Mouse (Mus musculus): ENCODE measurements around the gene Rbfox1.

The Rbfox1 gene

GRCm38 (mm10) chr16:5992045-5993011 lies 107.2 kb downstream of the Rbfox1 start:
- in situ Hi-C loops (cut with MboI; ENCODE audit: low sequenced_read_pairs): no loop called here

DNA sequence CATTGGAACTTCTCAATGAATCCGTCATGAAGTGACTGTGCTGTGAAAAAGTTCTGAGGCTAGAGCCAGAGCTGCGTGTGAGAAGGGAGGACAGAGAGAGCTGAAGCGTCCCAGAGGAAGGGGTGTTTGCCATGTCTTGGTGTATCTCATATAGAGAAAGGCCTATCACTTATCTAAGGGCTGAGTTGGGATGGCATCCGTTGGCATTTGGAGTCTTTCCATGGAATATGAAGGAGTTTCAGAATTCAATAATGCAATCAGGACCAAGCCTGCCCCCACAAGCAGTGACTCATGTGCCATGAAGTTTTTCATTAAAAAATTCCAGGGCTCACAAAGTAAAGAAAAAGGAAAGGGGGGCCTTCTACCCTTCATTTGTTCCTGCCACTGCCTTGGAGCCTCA lies 112.0 kb downstream of the Rbfox1 start:
- in situ Hi-C loops (cut with MboI; ENCODE audit: low sequenced_read_pairs): no loop called here

DNA sequence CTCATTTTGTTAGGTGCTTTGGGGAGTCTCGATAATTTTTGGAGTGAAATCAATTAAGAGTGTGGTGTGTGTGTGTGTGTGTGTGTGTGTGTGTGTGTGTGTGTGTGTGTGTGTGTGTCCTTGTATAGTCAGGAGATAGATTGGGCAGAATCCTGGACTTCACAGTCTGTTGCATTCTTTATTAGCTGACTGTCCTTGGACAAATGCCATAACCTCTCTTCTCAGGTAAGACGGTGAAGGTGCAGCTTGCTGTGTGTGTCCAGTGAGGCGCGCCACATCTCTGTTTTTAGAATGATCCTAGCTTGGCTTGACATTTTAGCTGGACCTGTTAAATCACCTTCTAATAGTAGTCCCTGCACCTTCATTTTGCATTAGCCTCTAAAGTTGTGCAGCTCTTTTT lies 112.5 kb downstream of the Rbfox1 start:
- in situ Hi-C loops (cut with MboI; ENCODE audit: low sequenced_read_pairs): no loop called here

GRCm38 (mm10) chr16:6000016-6000415 lies 114.9 kb downstream of the Rbfox1 start:
- in situ Hi-C loops (cut with MboI; ENCODE audit: low sequenced_read_pairs): no loop called here

- in situ Hi-C loops (cut with MboI; ENCODE audit: low sequenced_read_pairs): no loop called here
These were observed 121.8 kb downstream of the Rbfox1 start for GRCm38 (mm10) chr16:6006996-6007395.

DNA sequence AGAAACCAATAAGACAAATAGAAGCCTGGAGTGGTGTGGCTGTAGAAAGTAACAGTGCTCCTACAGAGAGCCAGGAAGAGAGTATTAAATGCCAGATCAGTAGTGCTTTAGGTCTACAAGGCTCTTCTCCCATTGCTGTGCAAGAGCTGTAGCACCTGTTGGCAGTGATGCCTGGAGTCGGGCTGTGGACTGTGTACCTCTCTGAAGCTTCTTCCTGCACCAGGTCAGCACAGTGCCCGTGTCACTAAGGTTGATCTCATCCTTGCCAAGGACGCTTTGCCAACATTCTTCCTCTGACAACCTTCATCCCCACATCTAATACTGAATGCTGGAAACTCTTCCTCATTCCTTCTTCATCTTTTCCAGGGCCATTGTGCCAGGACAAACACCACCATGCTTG lies 127.7 kb downstream of the Rbfox1 start:
- in situ Hi-C loops (cut with MboI; ENCODE audit: low sequenced_read_pairs): no loop called here

DNA sequence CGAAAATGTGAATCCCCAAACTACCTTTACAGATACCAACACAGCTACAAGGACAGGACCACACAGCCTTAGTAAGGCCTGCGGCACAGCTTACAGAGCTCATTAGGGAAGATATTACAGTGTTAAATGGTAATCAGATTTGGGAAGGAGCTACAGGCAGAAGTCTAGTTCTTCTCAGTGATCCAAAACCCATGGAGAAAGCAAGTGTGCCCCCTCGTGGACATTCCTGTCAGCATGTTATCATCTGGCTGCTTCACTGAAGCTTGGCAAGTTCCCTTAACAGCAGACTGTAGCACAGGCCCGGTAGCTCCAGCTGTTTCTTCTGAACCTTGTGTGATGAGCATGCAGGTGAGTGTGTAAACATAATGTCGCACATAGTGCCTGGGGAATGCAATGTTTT lies 133.5 kb downstream of the Rbfox1 start:
- in situ Hi-C loops (cut with MboI; ENCODE audit: low sequenced_read_pairs): no loop called here

- in situ Hi-C loops (cut with MboI; ENCODE audit: low sequenced_read_pairs): no loop called here
These were observed 134.2 kb downstream of the Rbfox1 start for GRCm38 (mm10) chr16:6019361-6019760.

GRCm38 (mm10) chr16:6031280-6031679 lies 146.1 kb downstream of the Rbfox1 start:
- in situ Hi-C loops (cut with MboI; ENCODE audit: low sequenced_read_pairs): no loop called here

DNA sequence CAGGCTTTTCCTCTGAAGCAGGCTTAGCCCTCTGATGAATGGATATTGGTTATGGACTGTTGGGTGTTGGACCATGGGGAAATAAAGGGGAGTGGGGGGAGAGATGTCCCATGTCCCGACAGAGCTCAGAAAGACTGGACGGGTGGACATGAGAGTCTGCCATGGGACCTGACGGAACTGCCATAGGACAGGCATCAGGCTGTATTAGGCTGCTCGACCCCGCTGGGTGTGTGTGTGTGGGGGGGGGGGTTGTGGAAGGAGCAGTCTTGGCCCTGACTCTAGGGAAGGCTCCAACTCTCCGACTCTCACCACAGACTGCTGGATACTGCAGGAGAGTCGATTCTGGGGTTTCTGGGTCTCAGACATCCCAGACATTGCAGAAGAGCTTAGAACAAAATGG lies 147.4 kb downstream of the Rbfox1 start:
- in situ Hi-C loops (cut with MboI; ENCODE audit: low sequenced_read_pairs): no loop called here

DNA sequence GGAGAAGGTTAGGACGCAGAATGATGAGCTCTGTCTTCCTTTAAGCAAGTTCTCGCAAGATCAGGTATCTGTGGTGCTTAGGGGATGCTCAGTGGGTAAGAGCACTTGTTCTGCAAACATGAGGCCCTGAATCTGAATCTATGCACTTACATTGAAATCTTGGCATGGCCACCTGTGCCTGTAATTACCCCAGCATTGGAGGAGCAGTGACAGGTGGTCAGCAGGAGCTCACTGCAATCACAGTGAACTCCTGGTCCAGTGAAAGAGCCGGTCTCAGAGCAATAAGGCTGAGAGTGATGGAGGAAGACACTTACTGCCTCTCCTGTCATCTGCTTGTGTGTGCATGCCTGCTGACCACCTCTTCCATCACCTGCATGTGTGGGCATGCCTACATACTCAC lies 149.7 kb downstream of the Rbfox1 start:
- in situ Hi-C loops (cut with MboI; ENCODE audit: low sequenced_read_pairs): no loop called here

DNA sequence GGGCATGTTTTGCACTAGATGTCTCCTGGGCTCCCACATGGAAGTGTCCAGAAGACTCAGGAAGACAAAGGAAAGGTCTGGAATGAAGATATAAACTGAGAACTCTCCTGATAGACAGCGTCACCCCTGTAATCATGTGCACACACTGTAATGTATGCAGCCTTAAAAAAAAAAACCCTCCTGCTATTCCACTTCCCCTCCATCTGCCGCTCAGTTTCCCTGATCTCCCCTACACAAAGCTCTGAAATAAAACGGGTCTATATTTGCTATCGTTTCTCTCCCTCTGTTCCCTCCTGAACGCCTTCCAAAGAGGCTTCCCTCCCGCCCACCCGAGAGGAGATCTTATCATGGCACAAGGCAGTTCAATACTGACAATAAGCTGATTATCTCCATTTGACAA lies 151.9 kb downstream of the Rbfox1 start:
- in situ Hi-C loops (cut with MboI; ENCODE audit: low sequenced_read_pairs): no loop called here

DNA sequence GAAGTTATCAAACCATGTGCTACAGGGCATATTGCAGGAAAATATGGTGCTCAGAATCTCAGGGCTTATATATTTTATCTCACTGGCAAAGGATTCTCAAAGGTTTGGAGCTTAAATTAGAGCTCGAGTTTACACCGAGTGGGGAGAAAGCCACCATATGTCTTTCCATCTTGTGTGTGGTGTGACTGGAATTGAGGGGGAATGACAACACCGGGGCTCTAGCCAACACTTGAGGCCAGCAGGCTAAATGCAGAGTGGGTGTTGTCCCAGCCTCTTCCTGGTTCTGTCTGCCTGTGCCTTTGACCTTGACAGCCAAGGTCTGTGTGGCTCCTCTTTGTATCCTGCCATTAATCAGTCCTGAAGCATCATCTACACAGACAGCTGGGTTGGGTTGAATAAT lies 157.6 kb downstream of the Rbfox1 start:
- in situ Hi-C loops (cut with MboI; ENCODE audit: low sequenced_read_pairs): no loop called here

GRCm38 (mm10) chr16:6048601-6049000 lies 163.4 kb downstream of the Rbfox1 start:
- in situ Hi-C loops (cut with MboI; ENCODE audit: low sequenced_read_pairs): no loop called here

- in situ Hi-C loops (cut with MboI; ENCODE audit: low sequenced_read_pairs): no loop called here
These were observed 177.3 kb downstream of the Rbfox1 start for GRCm38 (mm10) chr16:6062495-6062894.

DNA sequence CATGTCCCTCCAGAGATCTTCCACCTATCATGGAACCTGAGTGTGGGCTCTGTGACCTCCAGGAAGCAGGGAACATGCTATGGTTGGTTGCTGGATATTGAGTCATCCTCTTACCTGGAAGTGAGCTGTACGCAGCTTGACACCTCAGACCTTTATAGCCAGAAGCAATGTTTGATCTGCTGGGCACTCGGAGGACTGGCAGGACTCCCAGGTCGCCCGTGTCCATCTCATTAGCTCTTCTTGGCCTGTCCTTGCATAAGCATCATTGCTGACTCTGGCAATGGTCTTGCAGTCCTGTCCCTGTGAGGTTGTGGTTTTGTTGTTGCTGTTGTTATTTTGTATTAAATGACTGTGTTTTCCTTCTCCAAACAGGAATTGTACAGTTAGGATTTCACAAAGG lies 180.3 kb downstream of the Rbfox1 start:
- in situ Hi-C loops (cut with MboI; ENCODE audit: low sequenced_read_pairs): no loop called here

- in situ Hi-C loops (cut with MboI; ENCODE audit: low sequenced_read_pairs): no loop called here
These were observed 190.4 kb downstream of the Rbfox1 start for GRCm38 (mm10) chr16:6075442-6076050.

DNA sequence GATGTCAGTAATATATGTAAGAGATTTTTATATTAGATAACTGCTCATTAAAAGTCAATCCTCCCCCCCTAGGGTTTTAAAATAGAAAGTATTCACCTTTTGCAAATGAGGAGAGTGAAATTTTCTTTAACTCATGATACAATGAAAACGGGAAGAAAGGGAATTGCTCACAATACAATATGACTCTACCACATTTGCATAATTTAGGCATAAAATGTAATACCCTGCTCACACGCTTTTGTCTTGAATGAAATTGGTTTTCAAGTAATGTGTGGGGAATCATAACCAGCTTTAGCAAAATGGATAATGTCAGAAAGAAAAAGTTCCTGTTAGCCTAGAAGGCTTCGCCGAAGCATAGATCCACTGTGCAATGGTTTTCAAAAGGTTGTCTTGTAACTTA lies 193.9 kb downstream of the Rbfox1 start:
- in situ Hi-C loops (cut with MboI; ENCODE audit: low sequenced_read_pairs): no loop called here

GRCm38 (mm10) chr16:6084701-6085365 lies 199.7 kb downstream of the Rbfox1 start:
- in situ Hi-C loops (cut with MboI; ENCODE audit: low sequenced_read_pairs): no loop called here

DNA sequence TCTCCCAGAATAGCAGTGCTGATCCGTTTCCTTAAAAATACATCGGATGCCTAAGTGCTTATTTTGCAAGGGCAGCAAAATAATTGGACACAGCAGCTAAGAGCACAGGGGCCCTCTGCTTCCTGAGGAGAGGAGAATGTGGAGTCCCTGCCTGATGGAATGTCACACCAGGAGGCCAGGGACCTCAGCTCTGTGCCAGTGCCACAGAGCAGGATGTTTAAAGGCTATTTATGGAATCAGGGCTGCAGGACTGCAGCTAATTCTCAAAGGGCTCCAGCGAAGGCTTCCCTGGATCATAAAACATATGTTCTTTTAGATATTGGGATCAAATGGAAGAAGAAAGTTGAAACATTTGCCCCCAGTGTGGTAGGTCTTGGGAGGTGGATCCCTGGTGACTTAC lies 201.0 kb downstream of the Rbfox1 start:
- in situ Hi-C loops (cut with MboI; ENCODE audit: low sequenced_read_pairs): no loop called here

GRCm38 (mm10) chr16:6091326-6092123 lies 206.4 kb downstream of the Rbfox1 start:
- in situ Hi-C loops (cut with MboI; ENCODE audit: low sequenced_read_pairs): no loop called here

Measured in CH12F3 (cell line).